Mouse (Mus musculus): ENCODE data around the gene Zic2. TPM values are rescaled to one million over a fixed set of nuclear protein-coding genes. Genes with fewer than 3 reads are reported as not detected.

The Zic2 gene
- polyA plus RNA-seq, 1 experiment from 2014 or later = 7.3 TPM

GRCm38 (mm10) chr14:122450496-122451382 is 24.5 kb upstream of the Zic2 start, which contains the start of gene Gm5089:
Gene Gm5089, minus strand, starts transcription at chr14:122451115.
- peak within 1 kb of the TSS; percentile 86 for H3K27ac ChIP-seq (ENCODE audit: low read depth, low read length)
- H3K9ac ChIP-seq (ENCODE audit: low read length) = peak within 1 kb of the TSS; percentile 67
- under 1% methylated on average over 55 of the region's 59 CpGs for WGBS
- H3K4me2 ChIP-seq (ENCODE audit: low read length) = peak within 1 kb of the TSS; percentile 73
- peak; percentile 52 for ATAC-seq
- H3K4me1 ChIP-seq (ENCODE audit: control insufficient read depth, insufficient read depth, low read length) = peaks cover 44% of the 10 kb centered on the region
- H3K36me3 ChIP-seq (ENCODE audit: control insufficient read depth, insufficient read depth, low read length) = no peaks in the 10 kb centered on the region
- H3K4me3 ChIP-seq (ENCODE audit: low read depth, low read length) = peak within 1 kb of the TSS; percentile 39
- peaks cover 38% of the 10 kb centered on the region for H3K27me3 ChIP-seq (replicated peaks; ENCODE audit: control insufficient read depth, insufficient read depth, low read length)
- DNase-seq (ENCODE audit: low spot score) = peak; percentile 71
- H3K9me3 ChIP-seq (replicated peaks; ENCODE audit: control insufficient read depth, low read length) = no peaks in the 10 kb centered on the region

- Histone ChIP-seq H3K27ac (ENCODE audit: low read depth, low read length) (peak overlapping the region; percentile 86; the same call in 1 of the 2 replicates), H3K4me2 (ENCODE audit: low read length) (peak overlapping the region; percentile 73), H3K36me3 (ENCODE audit: control insufficient read depth, insufficient read depth, low read length) (no peaks in the 10 kb centered on the region), H3K9me3 (replicated peaks; ENCODE audit: control insufficient read depth, low read length) (no peaks in the 10 kb centered on the region), H3K4me3 (ENCODE audit: low read depth, low read length) (0 out of 2 replicates have a peak overlapping the region, but pooled peaks have one; percentile 39), H3K4me1 (ENCODE audit: control insufficient read depth, insufficient read depth, low read length) (peaks cover 44% of the 10 kb centered on the region), H3K9ac (ENCODE audit: low read length) (no peak overlapping the region), H3K27me3 (replicated peaks; ENCODE audit: control insufficient read depth, insufficient read depth, low read length) (peaks cover 38% of the 10 kb centered on the region)
- WGBS = 53% methylated on average over 5 of the region's 5 CpGs
- ATAC-seq (no peak), DNase-seq (ENCODE audit: low spot score) (no peak)
These were observed 23.6 kb upstream of the Zic2 start for GRCm38 (mm10) chr14:122451551-122452145.

- Histone ChIP-seq H3K36me3 (ENCODE audit: control insufficient read depth, insufficient read depth, low read length) (no peaks in the 10 kb centered on the region), H3K9me3 (replicated peaks; ENCODE audit: control insufficient read depth, low read length) (no peaks in the 10 kb centered on the region), H3K27me3 (replicated peaks; ENCODE audit: control insufficient read depth, insufficient read depth, low read length) (peaks cover 38% of the 10 kb centered on the region), H3K9ac (ENCODE audit: low read length) (peak overlapping the region; percentile 33; the same call in 1 of the 2 replicates), H3K4me2 (ENCODE audit: low read length) (peak overlapping the region; percentile 48; the same call in 1 of the 2 replicates), H3K4me3 (ENCODE audit: low read depth, low read length) (peak overlapping the region; percentile 9; the same call in 1 of the 2 replicates), H3K4me1 (ENCODE audit: control insufficient read depth, insufficient read depth, low read length) (peaks cover 44% of the 10 kb centered on the region), H3K27ac (ENCODE audit: low read depth, low read length) (peak overlapping the region; percentile 88)
- DNase-seq (ENCODE audit: low spot score) (no peak), ATAC-seq (peak; percentile 10; the same call in 1 of the 2 replicates)
- WGBS = 5% methylated on average over 13 of the region's 13 CpGs
These were observed 22.4 kb upstream of the Zic2 start for GRCm38 (mm10) chr14:122452701-122453387.

DNA sequence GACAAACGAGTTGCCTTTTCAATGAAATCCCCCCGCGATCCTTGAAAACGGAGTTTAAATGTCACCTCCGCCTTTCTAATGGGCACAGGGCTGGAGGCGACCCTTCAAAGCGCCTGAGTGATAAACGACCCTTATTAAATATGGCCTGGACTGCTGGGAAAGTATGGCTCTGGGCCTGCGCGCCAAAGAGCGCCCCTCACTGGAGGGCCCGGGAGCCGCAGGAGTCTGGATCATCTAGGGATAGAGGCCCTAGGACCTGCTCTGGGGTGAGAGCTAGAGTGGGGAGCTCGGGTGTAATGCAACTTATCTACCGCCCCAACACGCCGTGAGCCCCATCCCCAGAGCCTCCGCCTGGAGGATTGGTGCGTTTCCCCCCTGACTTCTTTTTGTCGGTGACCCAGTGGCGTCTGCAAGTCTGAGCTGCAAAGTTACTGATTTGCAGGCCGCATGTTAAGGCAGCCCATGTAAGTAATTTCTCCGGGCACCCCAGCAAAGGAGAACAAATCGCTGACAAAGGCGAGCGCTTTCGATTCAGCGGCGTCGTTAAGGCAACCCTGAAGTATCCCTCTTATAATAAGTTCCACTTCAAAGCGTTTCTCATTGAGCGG is 21.7 kb upstream of the Zic2 start:
- Histone ChIP-seq H3K4me2 (ENCODE audit: low read length) (peak overlapping the region; percentile 48), H3K4me1 (ENCODE audit: control insufficient read depth, insufficient read depth, low read length) (peaks cover 44% of the 10 kb centered on the region), H3K27ac (ENCODE audit: low read depth, low read length) (peak overlapping the region; percentile 88), H3K4me3 (ENCODE audit: low read depth, low read length) (peak overlapping the region; percentile 9), H3K9ac (ENCODE audit: low read length) (peak overlapping the region; percentile 33; the same call in 1 of the 2 replicates), H3K9me3 (replicated peaks; ENCODE audit: control insufficient read depth, low read length) (no peaks in the 10 kb centered on the region), H3K36me3 (ENCODE audit: control insufficient read depth, insufficient read depth, low read length) (no peaks in the 10 kb centered on the region), H3K27me3 (replicated peaks; ENCODE audit: control insufficient read depth, insufficient read depth, low read length) (peaks cover 37% of the 10 kb centered on the region)
- under 1% methylated on average over 32 of the region's 32 CpGs for WGBS
- peak; percentile 91 for DNase-seq (ENCODE audit: low spot score)
- ATAC-seq = peak; percentile 68

DNA sequence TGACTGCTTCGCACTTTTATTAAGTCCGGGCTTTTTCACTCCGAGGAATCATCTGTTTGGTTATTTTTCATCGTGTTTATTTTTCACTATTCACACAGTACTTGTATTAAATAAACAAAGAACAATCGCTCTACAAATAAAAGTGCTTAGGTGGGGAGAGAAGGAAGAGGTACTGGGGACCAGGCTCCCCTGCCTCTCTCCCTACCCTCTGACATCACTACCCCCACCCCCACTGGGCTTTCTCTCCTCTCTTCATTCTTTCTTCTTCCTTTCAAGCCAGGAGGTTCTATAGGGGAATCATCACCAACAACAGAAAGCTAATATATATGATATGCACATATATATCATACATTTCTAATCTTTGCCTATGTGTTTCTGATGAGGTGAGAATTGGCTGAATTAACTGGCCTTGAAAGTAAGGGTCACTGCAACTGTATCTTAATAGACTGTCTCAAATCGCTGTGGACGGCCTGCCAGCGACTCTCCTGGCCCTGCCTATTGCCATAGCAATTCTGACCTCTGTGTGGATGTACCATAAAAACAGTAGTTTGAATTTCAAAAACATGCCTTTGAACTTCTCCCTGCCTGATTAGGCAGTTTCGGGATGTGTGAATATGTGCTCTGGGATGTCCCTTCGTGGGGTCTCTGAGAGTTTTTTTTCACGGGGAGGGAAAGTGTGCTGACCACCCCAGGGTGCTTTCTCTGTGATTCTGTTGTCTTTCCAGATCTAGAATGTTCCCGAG is 21.1 kb upstream of the Zic2 start:
- peaks cover 44% of the 10 kb centered on the region for H3K4me1 ChIP-seq (ENCODE audit: control insufficient read depth, insufficient read depth, low read length)
- peak overlapping the region; percentile 9; the same call in 1 of the 2 replicates for H3K4me3 ChIP-seq (ENCODE audit: low read depth, low read length)
- ATAC-seq = peak; percentile 35
- peak overlapping the region; percentile 48 for H3K4me2 ChIP-seq (ENCODE audit: low read length)
- H3K27ac ChIP-seq (ENCODE audit: low read depth, low read length) = peak overlapping the region; percentile 88
- peak overlapping the region; percentile 40 for H3K9ac ChIP-seq (ENCODE audit: low read length)
- WGBS = 3% methylated on average over 12 of the region's 12 CpGs
- H3K36me3 ChIP-seq (ENCODE audit: control insufficient read depth, insufficient read depth, low read length) = no peaks in the 10 kb centered on the region
- H3K9me3 ChIP-seq (replicated peaks; ENCODE audit: control insufficient read depth, low read length) = no peaks in the 10 kb centered on the region
- H3K27me3 ChIP-seq (replicated peaks; ENCODE audit: control insufficient read depth, insufficient read depth, low read length) = peaks cover 32% of the 10 kb centered on the region
- DNase-seq (ENCODE audit: low spot score) = peak; percentile 45

GRCm38 (mm10) chr14:122454901-122455561 is 20.2 kb upstream of the Zic2 start:
- Histone ChIP-seq H3K4me2 (ENCODE audit: low read length) (peak overlapping the region; percentile 9; the same call in 1 of the 2 replicates), H3K4me1 (ENCODE audit: control insufficient read depth, insufficient read depth, low read length) (peaks cover 43% of the 10 kb centered on the region), H3K4me3 (ENCODE audit: low read depth, low read length) (no peak overlapping the region), H3K36me3 (ENCODE audit: control insufficient read depth, insufficient read depth, low read length) (no peaks in the 10 kb centered on the region), H3K9me3 (replicated peaks; ENCODE audit: control insufficient read depth, low read length) (no peaks in the 10 kb centered on the region), H3K27ac (ENCODE audit: low read depth, low read length) (peak overlapping the region; percentile 70), H3K9ac (ENCODE audit: low read length) (no peak overlapping the region), H3K27me3 (replicated peaks; ENCODE audit: control insufficient read depth, insufficient read depth, low read length) (peaks cover 24% of the 10 kb centered on the region)
- no peak for ATAC-seq
- WGBS = 19% methylated on average over 10 of the region's 10 CpGs
- DNase-seq (ENCODE audit: low spot score) = peak; percentile 77

DNA sequence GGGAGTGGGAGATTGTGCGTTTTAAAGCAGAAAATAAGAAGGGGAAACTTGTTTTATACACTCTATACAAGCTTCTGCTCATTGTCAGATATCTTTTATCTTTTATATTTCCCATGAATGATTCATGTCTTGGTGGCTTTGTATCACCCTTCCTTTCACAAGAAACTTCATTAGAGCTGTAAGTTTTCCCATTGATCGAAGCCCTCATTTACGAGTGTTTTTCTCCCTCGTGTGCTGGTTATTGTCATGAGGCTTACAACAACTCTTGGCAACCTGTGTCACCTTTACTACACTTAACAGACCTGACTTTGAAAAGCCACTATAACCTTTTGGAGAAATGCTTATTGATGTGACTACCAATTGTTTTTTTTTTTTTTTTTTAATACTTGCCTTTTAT is 19.7 kb upstream of the Zic2 start:
- peaks cover 20% of the 10 kb centered on the region for H3K27me3 ChIP-seq (replicated peaks; ENCODE audit: control insufficient read depth, insufficient read depth, low read length)

More for the DNA sequence above, 19.7 kb upstream of the Zic2 start:
- no peaks in the 10 kb centered on the region for H3K9me3 ChIP-seq (replicated peaks; ENCODE audit: control insufficient read depth, low read length)
- no peak overlapping the region for H3K4me3 ChIP-seq (ENCODE audit: low read depth, low read length)
- H3K9ac ChIP-seq (ENCODE audit: low read length) = no peak overlapping the region
- WGBS = 6% methylated on average over 4 of the region's 4 CpGs
- no peak overlapping the region for H3K4me2 ChIP-seq (ENCODE audit: low read length)
- peaks cover 41% of the 10 kb centered on the region for H3K4me1 ChIP-seq (ENCODE audit: control insufficient read depth, insufficient read depth, low read length)
- no peaks in the 10 kb centered on the region for H3K36me3 ChIP-seq (ENCODE audit: control insufficient read depth, insufficient read depth, low read length)
- H3K27ac ChIP-seq (ENCODE audit: low read depth, low read length) = peak overlapping the region; percentile 70; the same call in 1 of the 2 replicates
- DNase-seq (ENCODE audit: low spot score) (peak; percentile 55), ATAC-seq (no peak)
